Mouse (Mus musculus): ENCODE data around the gene Setd5.

DNA sequence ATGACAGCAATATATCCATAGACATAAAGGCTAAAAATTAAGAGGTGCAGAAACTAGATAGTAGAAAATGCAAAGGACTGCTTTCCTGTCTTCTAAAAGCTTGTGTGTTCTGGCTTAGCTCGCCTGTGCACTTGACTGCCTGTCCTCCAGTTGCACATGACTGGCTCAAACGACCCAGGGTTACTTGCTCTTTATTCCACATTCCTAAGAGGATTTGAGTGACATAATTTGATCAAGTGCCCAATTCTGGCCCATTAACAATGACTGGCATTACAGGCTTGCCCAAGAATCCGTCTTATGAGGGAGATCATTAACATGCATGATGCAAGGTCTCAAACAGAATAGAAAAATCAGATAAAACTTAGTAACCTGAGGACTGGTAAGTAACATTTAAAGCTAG, 14.9 kb upstream of the Setd5 start:
- TF ChIP-seq GATA1 (IDR thresholded peaks at IDR 0.05; ENCODE audit: borderline replicate concordance, low read length) (no peak), FLI1 (IDR thresholded peaks at IDR 0.05; ENCODE audit: low read length) (no peak)
